Mouse (Mus musculus) lung, embryonic 14.5 days (tissue): ENCODE data around the gene Psmd8. TPM values are rescaled to one million over a fixed set of nuclear protein-coding genes. Genes with fewer than 3 reads are reported as not detected.
A peak's percentile ranks its signal among the peaks of the same experiment; 100 is the strongest.

Experiments
- ATAC-seq: fragments of 200-750 bp; cut with Nextera tagmentation; 2 replicates; pipeline ENCODE4 v1.8.0; 2017; ENCODE audit warnings: mild to moderate bottlenecking, moderate TSS enrichment, moderate library complexity; ENCODE audit not compliant: insufficient read depth
- DNase-seq: peaks from one replicate; pipeline ENCODE4 v3.0.0-alpha.2; 2015
- H3K27ac ChIP-seq: fragments of 300-500 bp; sonication (generic); 2 replicates; pipeline ENCODE4 v1.5.1; 2014; ENCODE audit warnings: low read depth, mild to moderate bottlenecking, moderate library complexity
- H3K27me3 ChIP-seq: fragments of 300-500 bp; sonication (generic); 2 replicates; pipeline ENCODE4 v1.6.1; 2014; ENCODE audit warnings: low read length, control low read depth; ENCODE audit not compliant: insufficient read depth
- H3K36me3 ChIP-seq: fragments of 300-500 bp; sonication (generic); 2 replicates; pipeline ENCODE4 v1.6.1; 2014; ENCODE audit warnings: control low read depth; ENCODE audit not compliant: insufficient read depth
- H3K4me1 ChIP-seq: fragments of 300-500 bp; sonication (generic); 2 replicates; pipeline ENCODE4 v1.6.1; 2014; ENCODE audit warnings: antibody characterized with exemption, control low read depth; ENCODE audit not compliant: insufficient read depth
- H3K4me2 ChIP-seq: fragments of 300-500 bp; sonication (generic); 2 replicates; pipeline ENCODE4 v1.6.1; 2014; ENCODE audit warnings: mild to moderate bottlenecking
- H3K4me3 ChIP-seq: fragments of 300-500 bp; sonication (generic); 2 replicates; pipeline ENCODE4 v1.5.1; 2014; ENCODE audit warnings: low read depth, low read length
- H3K9ac ChIP-seq: fragments of 300-500 bp; sonication (generic); 2 replicates; pipeline ENCODE4 v1.6.1; 2014
- H3K9me3 ChIP-seq: fragments of 300-500 bp; sonication (generic); 2 replicates; pipeline ENCODE4 v1.6.1; 2016; ENCODE audit warnings: low read depth, low read length, control low read depth
- CTCF ChIP-seq: IDR thresholded peaks from 2 replicates; pipeline ENCODE4 v1.5.1; 2016; ENCODE audit warnings: antibody characterized with exemption, low read depth
- WGBS: fragments of 180-500 bp; shearing (Covaris S2); extraction: QIAGEN DNeasy Blood & Tissue Kit; methylation state at CpG from one replicate; pipeline ENCODE4 v1.1.7; 2014; 5-methylcytosine and 5-hydroxymethylcytosine counted together
- polyA plus RNA-seq: library from polyadenylated mRNA; unstranded; fragments of >200 nt; fragmentation: Nextera tagmentation; extraction: Ambion mirVana; gene quantifications from 2 replicates; pipeline ENCODE4 v1.2.1, GENCODE M21; 2014

The Psmd8 gene
- polyA plus RNA-seq, 1 experiment from 2014 or later: 285 TPM

DNA sequence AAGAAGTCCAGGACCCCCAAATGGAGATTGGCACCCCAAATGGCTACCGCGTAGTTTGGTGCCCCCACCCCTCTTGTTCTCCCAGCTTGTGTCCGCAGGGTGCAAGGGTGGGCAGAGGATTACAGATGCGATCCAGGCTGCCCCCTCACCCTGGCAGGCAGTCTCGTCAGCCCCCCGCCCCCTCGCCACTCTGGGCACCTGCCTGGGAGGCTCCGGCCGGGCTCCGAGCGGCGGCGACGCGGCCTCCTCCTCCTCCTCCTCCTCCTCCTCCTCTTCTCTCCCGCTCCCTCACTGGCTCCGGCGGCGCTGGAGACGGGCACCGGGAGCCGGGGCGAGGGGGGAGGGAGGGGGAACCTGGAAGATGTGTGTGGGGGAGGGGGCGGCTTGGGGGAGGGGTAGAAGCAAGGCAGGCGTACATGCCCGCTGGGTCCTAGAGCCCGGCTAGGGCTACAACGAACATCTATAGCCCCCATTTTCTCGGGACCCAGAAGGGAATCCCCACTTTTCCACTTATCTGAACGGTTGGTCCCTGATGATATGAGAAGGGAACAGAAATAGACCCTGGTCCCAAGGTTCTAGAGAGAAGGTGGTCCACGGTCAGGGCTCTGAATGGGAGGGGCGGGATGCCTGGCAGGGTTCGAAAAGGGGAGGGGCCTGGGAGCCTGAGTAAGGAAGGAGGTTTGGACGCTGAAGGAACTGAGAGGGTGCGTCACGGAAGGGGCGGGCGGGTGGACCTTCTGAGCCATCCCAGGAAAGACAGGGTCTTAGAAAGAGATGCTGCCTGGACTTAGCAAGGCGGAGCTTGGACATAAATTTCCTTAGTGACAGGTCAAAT lies 11.1 kb downstream of the Psmd8 start:
- Histone ChIP-seq H3K4me3 (peak overlapping the region; percentile 61), H3K27me3 (peaks cover 47% of the 10 kb centered on the region), H3K4me2 (peak overlapping the region; percentile 81), H3K27ac (peak overlapping the region; percentile 54; the same call in 1 of the 2 replicates), H3K9me3 (no peaks in the 10 kb centered on the region), H3K36me3 (peaks cover 20% of the 10 kb centered on the region), H3K4me1 (peaks cover 11% of the 10 kb centered on the region; the same call in 1 of the 2 replicates), H3K9ac (peak overlapping the region; percentile 50)
- peak; percentile 84 for ATAC-seq
- WGBS: 1% methylated on average over 32 of the region's 39 CpGs
- peak; percentile 84 for DNase-seq
- no peak for TF ChIP-seq CTCF

DNA sequence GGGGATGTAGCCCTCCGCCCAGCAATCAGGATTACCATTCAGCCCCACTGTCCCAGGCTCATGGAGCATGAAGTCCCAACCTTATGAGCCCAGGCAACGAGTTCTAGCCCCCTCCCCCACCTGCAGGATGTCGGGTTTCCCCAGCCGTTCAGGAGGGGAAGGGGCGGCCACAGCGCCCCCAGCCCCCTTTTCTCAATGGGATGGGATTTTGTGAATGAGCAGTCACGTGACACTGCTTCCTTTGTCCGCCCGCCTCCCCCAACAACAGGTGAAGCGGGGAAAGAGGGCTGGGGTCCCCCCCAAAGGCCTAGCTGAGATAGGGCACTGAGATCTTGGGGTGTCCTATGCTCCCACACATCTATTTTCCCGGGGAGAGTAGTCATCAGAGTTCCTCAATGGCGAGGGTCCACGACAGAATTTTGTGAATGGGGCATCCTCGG lies 11.7 kb downstream of the Psmd8 start:
- peak overlapping the region; percentile 50 for H3K9ac ChIP-seq
- TF ChIP-seq CTCF: no peak
- H3K27ac ChIP-seq: no peak overlapping the region
- 0% methylated on average over 14 of the region's 14 CpGs for WGBS
- peaks cover 11% of the 10 kb centered on the region; the same call in 1 of the 2 replicates for H3K4me1 ChIP-seq
- H3K4me3 ChIP-seq: peak overlapping the region; percentile 61
- peaks cover 14% of the 10 kb centered on the region for H3K36me3 ChIP-seq
- peaks cover 46% of the 10 kb centered on the region for H3K27me3 ChIP-seq
- H3K9me3 ChIP-seq: no peaks in the 10 kb centered on the region
- H3K4me2 ChIP-seq: peak overlapping the region; percentile 81
- ATAC-seq (no peak), DNase-seq (no peak)

DNA sequence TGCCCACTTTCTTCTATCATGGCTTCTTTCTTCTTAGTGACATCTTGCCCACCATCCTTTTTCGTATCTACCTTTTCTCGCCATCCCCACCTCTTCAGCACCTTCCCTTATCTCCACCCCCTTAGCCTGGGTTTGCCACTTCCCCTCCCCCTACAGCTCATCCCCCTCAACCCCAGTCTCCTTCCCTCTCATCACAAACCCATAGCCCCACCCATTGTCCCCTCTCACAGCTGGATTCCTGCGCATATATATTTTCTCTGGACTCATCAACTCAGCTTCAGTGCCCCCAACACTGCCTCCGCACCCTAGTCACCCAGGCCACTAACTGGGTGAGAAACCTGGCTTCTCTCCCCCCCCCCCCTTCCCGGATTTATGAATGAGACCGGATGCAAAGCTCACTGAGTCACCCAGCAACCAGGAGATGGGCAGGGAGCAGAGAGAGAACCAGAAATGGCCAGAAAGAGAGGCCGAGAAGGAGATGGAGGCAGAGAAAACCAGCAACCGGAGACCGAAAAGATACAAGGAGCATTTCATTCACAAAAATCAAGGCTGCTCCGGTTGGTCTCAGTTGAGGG lies 12.3 kb downstream of the Psmd8 start:
- Histone ChIP-seq H3K9ac (peak overlapping the region; percentile 50; the same call in 1 of the 2 replicates), H3K36me3 (peaks cover 8% of the 10 kb centered on the region; the same call in 1 of the 2 replicates), H3K4me3 (peak overlapping the region; percentile 61), H3K4me2 (peak overlapping the region; percentile 81), H3K4me1 (peaks cover 11% of the 10 kb centered on the region; the same call in 1 of the 2 replicates), H3K27me3 (peaks cover 41% of the 10 kb centered on the region), H3K27ac (no peak overlapping the region), H3K9me3 (no peaks in the 10 kb centered on the region)
- DNase-seq (no peak), ATAC-seq (no peak)
- TF ChIP-seq CTCF: no peak
- WGBS: 3% methylated on average over 10 of the region's 10 CpGs

DNA sequence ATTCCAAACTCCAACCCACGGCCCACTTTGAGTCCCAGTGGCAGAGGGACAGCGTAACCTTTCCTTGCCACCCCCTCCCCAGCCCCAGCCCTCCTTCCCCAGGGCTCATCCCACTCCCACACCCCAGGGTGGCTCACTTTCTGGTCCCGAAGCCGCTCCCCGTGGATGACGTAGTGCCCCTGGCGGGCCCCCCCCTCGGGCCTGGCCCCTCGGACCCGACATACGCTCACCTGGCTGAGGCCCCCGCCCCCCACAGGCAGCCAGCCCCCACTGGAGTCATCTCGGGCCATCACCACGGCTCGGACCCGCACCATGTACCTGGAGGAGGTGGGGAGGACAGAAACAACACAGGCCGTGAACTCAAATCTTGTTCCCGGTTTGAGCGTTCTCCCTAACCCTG lies 12.8 kb downstream of the Psmd8 start:
- DNase-seq: no peak

DNA sequence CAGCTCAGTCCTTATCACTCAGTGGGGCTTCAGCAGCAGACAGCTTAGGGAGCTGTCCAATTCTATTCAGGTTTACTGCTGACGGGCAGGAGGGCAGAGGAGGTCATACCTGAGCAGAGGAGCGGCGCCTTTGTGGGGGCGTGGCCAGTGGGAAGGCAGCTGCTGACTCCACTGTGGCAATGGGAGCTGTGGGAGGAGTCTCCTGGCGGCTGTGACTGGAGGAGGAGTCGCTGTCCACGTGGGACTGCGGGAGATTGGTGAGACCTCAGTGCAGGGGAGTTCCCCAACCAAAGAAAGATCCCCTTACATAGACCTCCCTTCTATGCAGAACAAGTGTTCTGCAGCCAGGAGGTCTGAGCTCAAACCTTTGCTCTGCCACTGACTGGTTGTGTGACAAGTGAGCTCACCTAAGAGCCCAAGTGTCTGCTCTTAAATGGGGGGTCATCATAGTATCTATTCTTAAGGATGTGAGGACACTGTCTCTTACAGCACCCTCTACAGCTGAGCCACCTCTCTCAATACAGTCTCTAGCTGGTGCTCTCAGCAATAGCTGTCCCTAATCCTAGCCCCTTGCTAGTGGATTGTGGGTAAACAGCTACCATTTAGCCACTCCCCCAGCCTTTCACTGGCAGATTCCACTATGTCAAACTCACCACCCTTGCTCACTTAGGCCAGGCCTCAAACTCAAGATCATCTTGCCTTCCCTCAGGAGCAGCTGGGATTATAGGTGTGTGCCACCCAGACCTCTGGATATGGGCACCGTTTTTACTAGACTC lies 17.6 kb downstream of the Psmd8 start:
- no peak overlapping the region for H3K9ac ChIP-seq
- H3K4me2 ChIP-seq: no peak overlapping the region
- H3K9me3 ChIP-seq: no peaks in the 10 kb centered on the region
- H3K4me1 ChIP-seq: no peaks in the 10 kb centered on the region
- H3K36me3 ChIP-seq: no peaks in the 10 kb centered on the region
- peaks cover 22% of the 10 kb centered on the region for H3K27me3 ChIP-seq
- no peak overlapping the region for H3K27ac ChIP-seq
- no peak overlapping the region for H3K4me3 ChIP-seq
- TF ChIP-seq CTCF: no peak
- peak; percentile 67; the same call in 1 of the 2 replicates for ATAC-seq
- peak; percentile 70 for DNase-seq
- WGBS: 9% methylated on average over 9 of the region's 9 CpGs

More for the DNA sequence above, 12.8 kb downstream of the Psmd8 start:
- H3K27me3 ChIP-seq: peaks cover 35% of the 10 kb centered on the region
- no peak for ATAC-seq
- H3K27ac ChIP-seq: no peak overlapping the region
- H3K9me3 ChIP-seq: no peaks in the 10 kb centered on the region
- H3K36me3 ChIP-seq: peaks cover 2% of the 10 kb centered on the region; the same call in 1 of the 2 replicates
- H3K4me1 ChIP-seq: peaks cover 11% of the 10 kb centered on the region; the same call in 1 of the 2 replicates
- 17% methylated on average over 16 of the region's 19 CpGs for WGBS
- H3K4me3 ChIP-seq: no peak overlapping the region
- H3K4me2 ChIP-seq: peak overlapping the region; percentile 81; the same call in 1 of the 2 replicates
- TF ChIP-seq CTCF: no peak
- no peak overlapping the region for H3K9ac ChIP-seq

DNA sequence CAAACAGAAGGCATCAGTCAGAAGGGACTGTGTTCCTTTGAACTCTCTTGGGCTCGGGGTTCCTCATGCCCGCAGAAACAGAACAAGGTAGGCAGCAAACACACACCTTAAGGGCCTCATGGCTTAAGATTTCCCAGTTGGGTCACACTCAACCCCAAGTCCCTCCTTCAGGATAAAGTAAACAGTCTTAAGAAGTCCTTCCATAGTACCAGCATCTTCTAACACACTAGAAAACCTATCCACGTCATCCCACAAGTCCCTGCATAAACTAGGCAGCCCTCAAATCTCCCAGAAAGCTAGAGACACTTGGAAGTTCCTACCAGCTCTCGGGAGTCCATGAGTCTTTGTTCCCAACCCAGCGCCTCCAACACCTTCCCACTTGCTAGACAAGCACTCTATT lies 18.2 kb downstream of the Psmd8 start:
- Histone ChIP-seq H3K27me3 (peaks cover 19% of the 10 kb centered on the region), H3K4me3 (no peak overlapping the region), H3K9me3 (no peaks in the 10 kb centered on the region), H3K4me1 (no peaks in the 10 kb centered on the region), H3K36me3 (no peaks in the 10 kb centered on the region), H3K4me2 (no peak overlapping the region), H3K27ac (no peak overlapping the region), H3K9ac (no peak overlapping the region)
- ATAC-seq (no peak), DNase-seq (no peak)
- WGBS: 45% methylated on average over 5 of the region's 5 CpGs
- no peak for TF ChIP-seq CTCF
